Mouse (Mus musculus) left cerebral cortex, adult 9 months (tissue): ENCODE measurements at regions not wholly inside any gene's neighbourhood (a gene's known extent, or its start where the extent isn't known, plus 50 kb on each side); places are given as distances from the start of the nearest gene placed in this dataset.

Experiments used
- DNase-seq, 2 experiments: peaks; one replicate each; pipeline ENCODE4 v3.0.0; 2022; ENCODE audit warnings: low spot score in 2 of 2

- peak in 1 of 2 experiments; percentile 5 for DNase-seq
These were observed 502.7 kb upstream of the Smim15 start for GRCm38 (mm10) chr13:107541635-107541955.

GRCm38 (mm10) chr13:107540784-107541634 lies 503.2 kb upstream of the Smim15 start:
- DNase-seq: no peak

DNA sequence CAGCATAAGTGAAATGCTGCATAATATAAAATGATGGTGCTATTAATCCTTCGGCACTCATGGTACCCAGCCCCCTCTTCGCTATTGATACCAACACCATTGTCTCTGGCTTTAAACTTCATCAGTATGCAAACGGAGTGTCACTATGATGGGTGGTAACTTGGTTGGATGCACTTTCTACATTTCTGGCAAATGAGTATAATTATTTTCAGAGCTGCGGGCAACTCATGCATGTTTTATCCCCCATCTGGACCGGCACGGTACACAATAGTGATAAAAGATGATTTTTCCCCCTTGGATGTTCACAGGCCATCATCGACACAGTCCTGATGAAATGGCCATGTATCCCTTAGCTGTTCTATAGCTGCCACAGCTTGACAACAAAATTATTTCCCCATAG lies 503.9 kb upstream of the Smim15 start:
- DNase-seq: no peak

- DNase-seq: no peak
These were observed 504.4 kb upstream of the Smim15 start for GRCm38 (mm10) chr13:107539867-107540266.

- DNase-seq: no peak
These were observed 504.9 kb upstream of the Smim15 start for GRCm38 (mm10) chr13:107539326-107539725.

DNA sequence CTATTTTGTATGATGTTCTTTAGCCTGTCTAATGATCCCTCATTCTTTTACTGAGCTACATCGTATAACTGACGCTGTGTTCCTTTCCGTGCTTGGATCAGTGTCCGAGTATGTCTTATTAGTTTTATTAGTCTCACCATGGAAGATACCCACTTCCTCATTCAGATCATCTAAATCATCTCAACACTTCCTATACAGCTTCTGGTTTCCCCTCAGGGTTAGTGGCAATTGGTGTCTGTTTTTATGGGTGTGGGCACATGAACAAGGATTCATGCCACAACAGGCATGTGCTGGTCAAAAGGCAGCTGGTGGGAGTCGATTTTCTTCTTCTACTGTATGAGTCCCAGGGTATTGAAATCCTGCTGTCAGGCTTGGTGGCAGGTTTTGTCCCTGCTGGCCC lies 509.0 kb upstream of the Smim15 start:
- DNase-seq: no peak

DNA sequence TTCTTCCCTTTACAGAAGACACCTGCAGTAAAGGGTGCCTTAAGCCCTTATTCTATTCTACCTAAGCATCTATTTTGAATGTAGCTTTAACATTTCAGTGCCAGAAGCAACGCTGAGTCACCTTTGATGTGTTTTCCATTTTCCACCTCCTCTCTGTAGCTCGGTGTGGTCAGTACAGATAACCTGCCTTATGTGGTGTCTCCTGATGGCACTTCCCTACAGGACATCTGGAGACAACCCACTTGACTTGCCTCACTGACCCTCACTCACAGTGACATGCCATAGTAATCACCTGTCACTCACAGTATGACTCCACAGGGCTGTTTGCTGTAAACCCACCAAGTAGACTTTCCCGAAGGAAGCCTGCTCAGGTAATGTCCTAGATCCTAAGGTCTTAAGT lies 510.9 kb upstream of the Smim15 start:
- no peak for DNase-seq

DNA sequence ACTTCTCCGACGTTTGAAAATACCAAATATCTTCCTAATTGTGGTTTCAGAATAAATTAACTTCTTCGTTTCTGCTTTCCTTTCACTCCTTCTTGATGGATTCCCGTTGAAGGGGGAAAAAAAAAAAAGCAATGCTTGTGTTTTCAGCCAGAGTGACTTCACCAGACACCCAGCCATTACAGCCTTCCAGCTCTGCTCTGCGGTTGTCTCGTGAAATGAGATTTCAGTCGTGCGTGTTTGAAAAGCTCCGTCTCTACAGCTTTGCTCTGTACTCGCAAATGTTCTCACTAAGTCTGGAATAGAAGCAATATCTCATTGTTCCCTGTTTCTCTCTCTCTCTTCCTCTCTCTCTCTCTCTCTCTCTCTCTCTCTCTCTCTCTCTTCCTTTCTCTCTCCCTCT lies 509.6 kb upstream of the Kif2a start:
- no peak for DNase-seq

DNA sequence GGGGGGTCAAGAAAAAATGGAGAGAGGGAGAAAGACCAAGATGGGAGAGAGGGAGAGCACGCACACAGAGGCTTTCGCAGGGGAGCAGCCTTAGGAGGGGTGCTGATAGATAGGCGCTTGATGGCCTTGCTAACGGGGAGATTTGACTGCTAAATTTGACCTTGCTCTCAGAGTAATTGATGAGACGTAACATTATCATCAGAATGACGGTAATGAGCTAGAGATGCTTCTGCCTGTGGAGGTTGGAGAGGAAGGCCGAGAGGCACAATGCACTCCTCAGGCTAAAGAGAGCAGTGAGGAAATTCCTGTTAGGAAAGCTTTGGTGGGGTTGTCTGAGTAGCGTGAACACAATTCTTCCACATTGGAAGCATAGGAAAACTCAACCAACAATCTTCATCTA lies 509.1 kb upstream of the Kif2a start:
- no peak for DNase-seq

GRCm38 (mm10) chr13:107530392-107530791 lies 508.5 kb upstream of the Kif2a start:
- DNase-seq: no peak

GRCm38 (mm10) chr13:107528724-107529456 lies 507.0 kb upstream of the Kif2a start:
- no peak for DNase-seq

- no peak for DNase-seq
These were observed 501.0 kb upstream of the Kif2a start for GRCm38 (mm10) chr13:107522942-107523341.

- DNase-seq: no peak
These were observed 492.3 kb upstream of the Kif2a start for GRCm38 (mm10) chr13:107514236-107514635.

DNA sequence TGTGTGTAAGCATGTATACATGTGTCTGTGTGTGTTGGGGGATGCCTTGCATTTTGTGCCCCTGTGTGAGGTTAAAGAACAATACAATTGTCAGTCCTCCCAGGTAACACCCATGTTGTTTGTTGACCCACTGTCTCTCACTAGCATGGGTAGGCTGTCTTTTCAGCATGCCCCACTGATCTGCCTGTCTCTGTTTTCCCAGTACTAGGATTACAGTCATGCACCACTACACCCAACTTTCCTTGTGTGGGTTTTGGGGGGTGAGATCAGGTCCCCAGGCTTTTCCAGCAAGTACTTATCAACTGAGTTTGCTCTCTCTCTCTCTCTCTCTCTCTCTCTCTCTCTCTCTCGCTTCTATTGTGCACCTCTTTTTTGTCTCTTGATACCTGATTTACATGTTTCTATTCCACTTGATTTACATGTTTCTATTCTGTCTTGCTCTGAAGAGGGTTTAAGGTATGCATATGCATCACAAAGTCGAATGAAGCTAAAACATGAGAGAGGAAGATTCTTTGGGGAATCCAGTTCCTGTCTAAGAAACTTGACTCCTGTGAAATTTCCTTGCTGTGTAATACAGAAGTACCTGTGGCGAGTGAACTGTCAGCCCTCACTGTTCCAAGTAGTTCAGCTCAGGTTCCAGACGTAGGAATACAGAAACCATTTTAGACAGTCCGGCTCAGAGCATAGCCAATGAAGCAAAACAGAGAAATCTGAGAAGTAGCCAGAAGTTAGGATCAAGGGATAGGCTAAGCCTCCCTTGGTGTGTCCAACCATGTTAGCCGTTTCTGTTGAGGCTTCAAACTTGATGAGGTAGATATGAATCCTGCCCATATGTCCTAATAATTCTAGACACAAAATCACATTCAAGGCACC lies 491.6 kb upstream of the Kif2a start:
- no peak for DNase-seq

DNA sequence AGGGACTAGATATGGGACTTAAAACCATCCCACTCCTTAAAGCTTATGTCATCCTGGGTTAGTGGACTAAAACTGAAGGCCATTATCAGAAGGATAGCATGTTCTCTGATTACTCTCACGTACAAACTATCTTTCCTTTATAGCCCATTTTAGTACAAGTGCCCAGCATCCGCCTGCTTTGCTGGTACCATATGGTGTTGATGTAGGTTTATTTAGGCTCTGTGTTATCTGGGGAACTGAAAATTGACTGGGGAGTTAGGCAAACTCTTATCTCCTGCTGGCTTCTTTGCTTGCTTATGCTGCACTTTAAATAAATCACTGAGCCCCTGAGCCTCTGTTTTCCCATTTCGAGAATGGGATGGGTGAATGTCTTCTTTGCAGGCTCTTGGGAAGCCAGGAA lies 485.4 kb upstream of the Kif2a start:
- DNase-seq: peak in 1 of 2 experiments; percentile 19

GRCm38 (mm10) chr13:107506832-107507231 lies 484.9 kb upstream of the Kif2a start:
- no peak for DNase-seq

DNA sequence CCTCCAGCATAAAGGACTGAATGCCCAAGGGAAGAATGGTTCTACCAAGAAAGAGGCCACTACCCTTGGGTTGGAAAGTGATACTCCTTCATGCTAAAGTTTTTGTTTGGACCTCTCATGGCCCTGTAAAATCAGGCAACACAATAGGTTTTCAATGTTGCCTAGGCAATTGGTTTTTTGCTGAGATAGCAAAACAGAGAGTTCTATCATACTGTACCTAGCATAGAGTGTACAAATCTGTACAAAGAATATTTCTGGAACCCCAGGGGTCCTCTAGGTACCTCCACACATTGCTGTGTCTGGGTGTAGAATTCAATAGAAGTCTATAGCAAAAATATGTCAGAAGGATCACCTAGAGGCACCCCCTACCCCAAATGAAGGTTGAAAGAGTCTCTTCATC lies 483.4 kb upstream of the Kif2a start:
- DNase-seq: no peak

DNA sequence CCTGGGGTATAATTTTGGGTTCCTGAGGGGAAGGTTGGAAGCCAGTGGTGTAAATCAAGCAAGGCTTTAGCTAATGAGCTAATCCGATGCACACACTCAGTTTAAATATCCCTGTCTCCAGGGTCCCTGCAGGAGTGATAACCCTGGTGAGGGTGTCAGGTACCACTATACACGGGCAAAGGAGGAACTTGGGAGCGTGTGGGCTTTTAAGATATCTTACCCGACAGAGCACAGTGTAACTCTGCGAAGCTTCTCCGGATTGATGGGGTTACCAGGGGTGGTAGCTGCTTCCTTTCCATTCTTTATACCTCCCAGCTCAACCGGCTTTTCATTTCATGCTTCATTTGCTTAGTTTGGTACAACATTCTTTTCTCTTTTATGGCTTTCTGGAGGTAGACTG lies 480.3 kb upstream of the Kif2a start:
- DNase-seq: no peak

- DNase-seq: no peak
These were observed 479.0 kb upstream of the Kif2a start for GRCm38 (mm10) chr13:107500776-107501489.

GRCm38 (mm10) chr13:107499296-107499695 lies 477.4 kb upstream of the Kif2a start:
- DNase-seq: no peak

GRCm38 (mm10) chr13:107495161-107495732 lies 473.3 kb upstream of the Kif2a start:
- DNase-seq: no peak
